Mouse (Mus musculus): Measurements from ENCODE around the gene Rfwd3.
"Not testable (repeated sequence)": the region's sequence is repeated elsewhere in the genome, so short reads cannot be mapped to it uniquely, and the experiment has no call there.

Gene Rfwd3

GRCm38 (mm10) chr8:111290586-111290985 lies 9.4 kb downstream of the Rfwd3 start:
- in situ Hi-C loops (cut with MboI, MseI): no loop called here

GRCm38 (mm10) chr8:111285603-111286002 lies 14.4 kb downstream of the Rfwd3 start:
- in situ Hi-C loops (cut with MboI, MseI): loop anchor here (5.0 to 10.0 kb wide), 2 partner anchors 233 to 461 kb away; no protein-coding TSS in a partner anchor

- in situ Hi-C loops (cut with MboI, MseI): loop anchor here (10.0 kb wide), 1 partner anchor 457 kb away; no protein-coding TSS in a partner anchor
Observed at GRCm38 (mm10) chr8:111282093-111282492, 17.9 kb downstream of the Rfwd3 start.

- in situ Hi-C loops (cut with MboI, MseI): no loop called here
Observed at GRCm38 (mm10) chr8:111268277-111268676, 31.7 kb downstream of the Rfwd3 start.

- in situ Hi-C loops (cut with MboI, MseI): not testable (repeated sequence)
Observed at GRCm38 (mm10) chr8:111266161-111266560, 33.9 kb downstream of the Rfwd3 start.

- in situ Hi-C loops (cut with MboI, MseI): no loop called here
Observed at GRCm38 (mm10) chr8:111264693-111265220, 35.3 kb downstream of the Rfwd3 start.

GRCm38 (mm10) chr8:111261981-111262381 lies 38.0 kb downstream of the Rfwd3 start:
- in situ Hi-C loops (cut with MboI, MseI): no loop called here

GRCm38 (mm10) chr8:111260251-111260650 lies 39.8 kb downstream of the Rfwd3 start:
- in situ Hi-C loops (cut with MboI, MseI): no loop called here

- in situ Hi-C loops (cut with MboI, MseI): no loop called here
Observed at GRCm38 (mm10) chr8:111259408-111259741, 40.6 kb downstream of the Rfwd3 start.

- in situ Hi-C loops (cut with MboI, MseI): no loop called here
Observed at GRCm38 (mm10) chr8:111258631-111259407, 41.2 kb downstream of the Rfwd3 start, which contains the start of gene Glg1. Glg1 (minus strand) TSS chr8:111259216.

GRCm38 (mm10) chr8:111258010-111258630 lies 41.9 kb downstream of the Rfwd3 start:
- in situ Hi-C loops (cut with MboI, MseI): no loop called here

- in situ Hi-C loops (cut with MboI, MseI): loop anchor here (5.0 kb wide), 1 partner anchor 75 kb away; no protein-coding TSS in a partner anchor
Observed at GRCm38 (mm10) chr8:111252487-111253112, 47.4 kb downstream of the Rfwd3 start.

- in situ Hi-C loops (cut with MboI, MseI): loop anchor here (5.0 kb wide), 1 partner anchor 73 kb away; no protein-coding TSS in a partner anchor
Observed at GRCm38 (mm10) chr8:111250111-111250510, 49.9 kb downstream of the Rfwd3 start.

GRCm38 (mm10) chr8:111248136-111248535 lies 51.9 kb downstream of the Rfwd3 start:
- in situ Hi-C loops (cut with MboI, MseI): no loop called here

- in situ Hi-C loops (cut with MboI, MseI): not testable (repeated sequence)
Observed at GRCm38 (mm10) chr8:111246864-111247263, 53.2 kb downstream of the Rfwd3 start.

GRCm38 (mm10) chr8:111246287-111246830 lies 53.7 kb downstream of the Rfwd3 start:
- in situ Hi-C loops (cut with MboI, MseI): no loop called here

- in situ Hi-C loops (cut with MboI, MseI): no loop called here
Observed at GRCm38 (mm10) chr8:111237301-111237700, 62.7 kb downstream of the Rfwd3 start.

- in situ Hi-C loops (cut with MboI, MseI): no loop called here
Observed at GRCm38 (mm10) chr8:111233730-111234129, 66.3 kb downstream of the Rfwd3 start.

- in situ Hi-C loops (cut with MboI, MseI): loop anchor here (25.0 kb wide), 1 partner anchor 1788 kb away; no protein-coding TSS in a partner anchor
Observed at GRCm38 (mm10) chr8:111224153-111224552, 75.9 kb downstream of the Rfwd3 start.

All from T-helper 2 cell (primary cell).